16 mouse cellular contexts compared by ENCODE assay signal in the genomic region with DNA sequence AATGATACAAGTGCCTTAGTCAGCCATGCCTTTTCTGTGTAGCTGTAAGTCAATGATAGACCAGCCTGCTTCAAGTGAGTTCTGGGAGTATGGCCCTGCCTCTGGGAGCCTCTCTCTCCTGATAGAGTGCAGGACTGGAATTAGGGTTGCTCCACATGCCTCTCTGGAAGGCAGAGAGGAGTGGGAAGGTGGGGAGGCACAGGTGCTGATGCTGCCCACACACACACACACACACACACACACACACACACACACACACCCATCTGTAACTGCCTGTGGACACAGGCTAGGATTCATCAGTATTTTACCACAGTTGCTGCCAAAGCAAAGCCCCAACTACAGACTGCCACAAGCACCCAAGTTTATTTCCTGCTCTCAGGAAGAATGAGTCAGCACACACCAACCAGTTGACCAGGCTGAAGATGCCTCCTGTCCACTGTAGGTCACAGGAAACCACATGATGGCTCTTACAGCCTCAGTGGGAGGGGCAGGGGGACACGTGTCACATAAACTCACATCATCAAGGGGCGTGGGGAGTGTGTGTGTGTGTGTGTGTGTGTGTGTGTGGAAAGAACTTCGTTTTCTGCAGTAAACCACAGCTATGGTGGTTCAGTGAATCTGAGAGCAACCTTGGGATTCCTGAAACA. TPM values are rescaled to one million over a fixed set of nuclear protein-coding genes. Genes with fewer than 3 reads are reported as not detected.
DNase-seq lines count a peak whose midpoint lies in the region; ATAC-seq lines count a peak whose summit lies in the region.
"Had no signal": no experiment of that assay in that cellular context is flagged by ENCODE, and none has a peak within 500 bp of the region (broad histone marks: within the 10 kb centered on the region; RNA-seq: fewer than 3 reads in every experiment).

No protein-coding gene starts in this region.

- intact Hi-C loops in heart, postnatal 14 days (cut with DNase I) = no loop called here
- intact Hi-C loops in heart, postnatal 10 days (cut with DNase I) = no loop called here

- H3K9ac ChIP-seq in midbrain, embryonic 15.5 days = no peak overlapping the region
- H3K9ac ChIP-seq in hindbrain, embryonic 14.5 days = no peak overlapping the region

- H3K4me2 ChIP-seq in midbrain, embryonic 15.5 days = no peak overlapping the region
- H3K4me2 ChIP-seq in hindbrain, embryonic 14.5 days (replicated peaks) = no peak overlapping the region

- no peaks in the 10 kb centered on the region for H3K27me3 ChIP-seq in midbrain, embryonic 15.5 days (replicated peaks)
- no peaks in the 10 kb centered on the region for H3K27me3 ChIP-seq in hindbrain, embryonic 14.5 days (ENCODE audit: control insufficient read depth, insufficient read depth, low read length)

- DNase-seq in heart, adult 8-10 months (ENCODE audit: low spot score) = peak; percentile 3
- DNase-seq in heart, postnatal 14 days = no peak
- DNase-seq in NIH3T3 (ENCODE audit: low read depth) = peak; percentile 51
- DNase-seq in heart, postnatal 10 days = peak; percentile 2 to 12
- no peak for DNase-seq in right cerebral cortex, postnatal 25 days
- no peak for DNase-seq in hindbrain, embryonic 14.5 days (ENCODE audit: low spot score)
- DNase-seq: cerebellum, postnatal 36 days had no signal

- peak; percentile 85 for ATAC-seq in megakaryocyte progenitor cell, adult 5-6 weeks (replicated peaks; ENCODE audit: poor library complexity)
- ATAC-seq in midbrain, embryonic 15.5 days (replicated peaks) = no peak
- ATAC-seq in hindbrain, embryonic 14.5 days (ENCODE audit: low FRiP score) = no peak

- no peak overlapping the region for H3K27ac ChIP-seq in midbrain, embryonic 15.5 days
- H3K27ac ChIP-seq in hindbrain, embryonic 14.5 days = no peak overlapping the region

- H3K36me3 ChIP-seq in midbrain, embryonic 15.5 days (replicated peaks) = no peaks in the 10 kb centered on the region
- H3K36me3 ChIP-seq in hindbrain, embryonic 14.5 days (replicated peaks; ENCODE audit: control insufficient read depth, insufficient read depth) = no peaks in the 10 kb centered on the region

- H3K4me1 ChIP-seq in midbrain, embryonic 15.5 days = no peaks in the 10 kb centered on the region
- no peaks in the 10 kb centered on the region for H3K4me1 ChIP-seq in hindbrain, embryonic 14.5 days (replicated peaks; ENCODE audit: control insufficient read depth, insufficient read depth, low read length)

- WGBS in midbrain, embryonic 15.5 days = 59% methylated on average over 3 of the region's 3 CpGs
- WGBS in hindbrain, embryonic 14.5 days = 76% methylated on average over 3 of the region's 3 CpGs

- H3K9me3 ChIP-seq in midbrain, embryonic 15.5 days = no peaks in the 10 kb centered on the region
- H3K9me3 ChIP-seq in hindbrain, embryonic 14.5 days (ENCODE audit: control insufficient read depth, low read length) = no peaks in the 10 kb centered on the region

- no peak overlapping the region for H3K4me3 ChIP-seq in midbrain, embryonic 15.5 days
- H3K4me3 ChIP-seq in hindbrain, embryonic 14.5 days (replicated peaks; ENCODE audit: low read length) = no peak overlapping the region

RNA-seq across cellular contexts. Expression of gene Cd300c, which starts 3.7 kb away (rescaled TPM):
- not detected for total RNA-seq in heart, adult 8-10 months (2022)
- total RNA-seq in heart, postnatal 14 days (2021) = not detected
- total RNA-seq in heart, postnatal 10 days (2021) = not detected
- 0.39 and 1.8 TPM in 2 replicates for total RNA-seq in megakaryocyte progenitor cell, adult 5-6 weeks (2015)
- not detected in 2 replicates for total RNA-seq in megakaryocyte progenitor cell, adult 5-6 weeks (2017)
- polyA plus RNA-seq in midbrain, embryonic 15.5 days (2015; fragmentation: Nextera tagmentation; extraction: Ambion mirVana) = not detected in 2 replicates
- not detected in 2 replicates for polyA plus RNA-seq in hindbrain, embryonic 14.5 days (2014; fragmentation: Nextera tagmentation; extraction: Ambion mirVana)
- total RNA-seq: gastrocnemius, postnatal 4 days; layer of hippocampus, postnatal 14 days had no signal
- polyA plus RNA-seq: forebrain, embryonic 11.5 days; intestine, embryonic 14.5 days; limb, embryonic 14.5 days had no signal

RNA-seq across cellular contexts. Expression of gene Cd300ld, which starts 24.4 kb away (rescaled TPM):
- total RNA-seq in heart, adult 8-10 months (2022) = 1 to 10 TPM; 1.2 to 2.0 (median 1.5) TPM
- total RNA-seq in heart, postnatal 14 days (2021) = under 1 TPM; 0.88 to 1.00 TPM
- total RNA-seq in heart, postnatal 10 days (2021) = under 1 TPM; 0.41 to 0.84 TPM
- total RNA-seq in megakaryocyte progenitor cell, adult 5-6 weeks (2015) = 1.1 and 1.3 TPM in 2 replicates
- total RNA-seq in megakaryocyte progenitor cell, adult 5-6 weeks (2017) = 0.51 and 0.67 TPM in 2 replicates
- 0.06 and 0.15 TPM in 2 replicates for polyA plus RNA-seq in midbrain, embryonic 15.5 days (2015; fragmentation: Nextera tagmentation; extraction: Ambion mirVana)
- polyA plus RNA-seq in hindbrain, embryonic 14.5 days (2014; fragmentation: Nextera tagmentation; extraction: Ambion mirVana) = 0.08 and 0.11 TPM in 2 replicates
- polyA plus RNA-seq: forebrain, embryonic 11.5 days had no signal

RNA-seq across cellular contexts. Expression of gene Cd300lb, which starts 31.1 kb away (rescaled TPM):
- 1 to 10 TPM in 2 of 4 experiments, under 1 TPM in 2; 0.38 to 1.2 (median 0.73) TPM for total RNA-seq in heart, adult 8-10 months (2022)
- under 1 TPM; 0.65 to 0.78 TPM for total RNA-seq in heart, postnatal 14 days (2021)
- under 1 TPM; 0.19 to 0.77 TPM for total RNA-seq in heart, postnatal 10 days (2021)
- 18.8 and 25.5 TPM in 2 replicates for total RNA-seq in megakaryocyte progenitor cell, adult 5-6 weeks (2015)
- total RNA-seq in megakaryocyte progenitor cell, adult 5-6 weeks (2017) = 12.1 and 15.6 TPM in 2 replicates
- polyA plus RNA-seq in midbrain, embryonic 15.5 days (2015; fragmentation: Nextera tagmentation; extraction: Ambion mirVana) = 0.14 TPM in 1 of 2 replicates, not detected in the other
- polyA plus RNA-seq in hindbrain, embryonic 14.5 days (2014; fragmentation: Nextera tagmentation; extraction: Ambion mirVana) = 0.10 and 0.29 TPM in 2 replicates

RNA-seq across cellular contexts. Expression of gene Cd300c2, which starts 36.4 kb away (rescaled TPM):
- total RNA-seq in heart, adult 8-10 months (2022) = 1 to 10 TPM; 1.1 to 1.6 (median 1.3) TPM
- total RNA-seq in heart, postnatal 14 days (2021) = 1 to 10 TPM; 1.5 to 2.3 TPM
- 1 to 10 TPM; 1.7 to 2.1 TPM for total RNA-seq in heart, postnatal 10 days (2021)
- total RNA-seq in megakaryocyte progenitor cell, adult 5-6 weeks (2015) = 2.5 and 3.8 TPM in 2 replicates
- total RNA-seq in megakaryocyte progenitor cell, adult 5-6 weeks (2017) = 1.00 and 2.0 TPM in 2 replicates
- polyA plus RNA-seq in midbrain, embryonic 15.5 days (2015; fragmentation: Nextera tagmentation; extraction: Ambion mirVana) = 1.2 and 1.3 TPM in 2 replicates
- 1.0 and 1.7 TPM in 2 replicates for polyA plus RNA-seq in hindbrain, embryonic 14.5 days (2014; fragmentation: Nextera tagmentation; extraction: Ambion mirVana)

RNA-seq across cellular contexts. Expression of gene Cd300ld2, which starts 50.7 kb away (rescaled TPM):
- not detected for total RNA-seq in heart, adult 8-10 months (2022)
- total RNA-seq in heart, postnatal 14 days (2021) = not detected
- not detected for total RNA-seq in heart, postnatal 10 days (2021)
- 0.54 and 0.72 TPM in 2 replicates for total RNA-seq in megakaryocyte progenitor cell, adult 5-6 weeks (2015)
- not detected in 2 replicates for total RNA-seq in megakaryocyte progenitor cell, adult 5-6 weeks (2017)
- 0.36 TPM in 1 of 2 replicates, not detected in the other for polyA plus RNA-seq in midbrain, embryonic 15.5 days (2015; fragmentation: Nextera tagmentation; extraction: Ambion mirVana)
- not detected in 2 replicates for polyA plus RNA-seq in hindbrain, embryonic 14.5 days (2014; fragmentation: Nextera tagmentation; extraction: Ambion mirVana)
- total RNA-seq: gastrocnemius, postnatal 4 days; layer of hippocampus, postnatal 14 days had no signal
- polyA plus RNA-seq: brain, embryonic 14.5 days; forebrain, embryonic 11.5 days; intestine, embryonic 14.5 days; limb, embryonic 14.5 days; thymus, postnatal 0 days had no signal

Comparison
In these comparisons a context has a peak if more than half of its experiments do, and no peak if none do; other contexts are left out.
1. DNase-seq: peak in heart, adult 8-10 months (single experiment), NIH3T3 (single experiment) and heart, postnatal 10 days (2 of 2); none in heart, postnatal 14 days (0 of 2), right cerebral cortex, postnatal 25 days (single experiment) and hindbrain, embryonic 14.5 days (single experiment).
2. RNA of gene Cd300lb, which starts 31.1 kb away (total RNA-seq): 12.1 to 25.5 TPM in megakaryocyte progenitor cell, adult 5-6 weeks; 0.38 to 1.2 TPM in heart, adult 8-10 months, 0.65 to 0.78 TPM in heart, postnatal 14 days and 0.19 to 0.77 TPM in heart, postnatal 10 days; every median in the first group is over 4 times any median in the second.